Mouse (Mus musculus) liver, embryonic 18 days (tissue): Measurements from ENCODE around the gene Ankrd7. TPM values are rescaled to one million over a fixed set of nuclear protein-coding genes. Genes with fewer than 3 reads are reported as not detected.

ENCODE experiments used
- polyA plus RNA-seq: library from polyadenylated mRNA; depleted of rRNA; stranded (reverse); fragments of >200 nt; gene quantifications from 2 replicates; pipeline ENCODE4 v1.2.3, GENCODE M21; 2012; rRNA removed

Gene Ankrd7
- polyA plus RNA-seq = 0.05 TPM in 2 replicates

DNA sequence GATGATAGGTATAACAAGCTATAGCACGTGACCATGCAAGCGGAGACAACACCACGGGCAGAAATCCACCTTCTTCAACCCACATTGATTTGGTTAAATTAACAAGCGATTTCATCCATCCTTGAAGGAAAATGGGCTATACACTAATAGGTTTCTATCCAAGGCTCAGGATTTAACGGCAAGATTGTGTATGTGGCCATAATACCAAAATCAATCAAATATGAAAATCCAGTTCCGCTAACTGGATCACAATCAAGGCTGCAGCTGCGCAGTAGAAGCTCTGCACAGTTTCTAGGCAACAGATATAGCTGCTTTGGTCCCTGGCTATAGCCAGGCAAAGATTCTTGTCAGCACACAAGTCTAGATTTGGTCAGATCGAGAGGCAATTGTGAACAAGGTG lies at the start of gene Ankrd7:
Ankrd7 (plus strand) TSS at position 301 of the 400 bp plus-strand sequence.

DNA sequence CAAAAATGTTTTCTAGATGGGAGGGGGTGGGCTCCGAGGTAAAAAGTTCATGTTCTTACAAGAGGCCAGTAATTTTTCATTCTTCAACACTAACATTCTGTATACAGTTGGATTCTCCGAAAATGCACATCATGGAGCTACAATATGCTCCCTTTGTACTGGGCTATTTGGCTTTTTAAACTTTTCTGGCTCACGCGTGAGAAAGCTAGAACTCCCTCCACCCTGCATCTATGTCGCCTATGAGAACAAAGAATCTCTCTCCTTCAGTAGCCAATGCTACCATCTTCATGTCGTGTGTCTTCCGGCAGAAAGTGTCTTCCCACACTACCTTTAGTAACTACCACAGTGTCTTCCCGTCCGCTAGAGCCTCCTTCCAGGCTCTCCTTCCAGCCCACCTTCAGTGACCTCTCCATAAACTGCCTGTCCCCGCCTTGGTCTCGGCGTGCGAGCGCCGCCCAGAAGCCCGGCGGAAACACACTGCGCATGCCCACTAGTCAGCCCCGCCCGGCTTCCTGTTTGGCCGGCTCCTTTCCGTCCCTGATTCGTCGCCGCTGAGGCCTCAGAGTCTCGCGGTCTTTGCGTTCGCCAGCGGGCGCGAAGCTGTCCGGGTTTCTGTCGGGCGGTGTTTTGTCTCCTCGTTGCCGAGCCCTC lies 17.9 kb upstream of the Ankrd7 start, which contains the start of gene Lsm8:
Lsm8 (plus strand) TSS at position 529 of the 651 bp plus-strand sequence.

Other genes with a start within 250 kb of the Ankrd7 start
- gene Lsm8, start 17.7 kb upstream of the Ankrd7 start, polyA plus RNA-seq = 37.4 and 37.5 TPM in 2 replicates